Mouse (Mus musculus): ENCODE data around the gene Lonp2.

DNA sequence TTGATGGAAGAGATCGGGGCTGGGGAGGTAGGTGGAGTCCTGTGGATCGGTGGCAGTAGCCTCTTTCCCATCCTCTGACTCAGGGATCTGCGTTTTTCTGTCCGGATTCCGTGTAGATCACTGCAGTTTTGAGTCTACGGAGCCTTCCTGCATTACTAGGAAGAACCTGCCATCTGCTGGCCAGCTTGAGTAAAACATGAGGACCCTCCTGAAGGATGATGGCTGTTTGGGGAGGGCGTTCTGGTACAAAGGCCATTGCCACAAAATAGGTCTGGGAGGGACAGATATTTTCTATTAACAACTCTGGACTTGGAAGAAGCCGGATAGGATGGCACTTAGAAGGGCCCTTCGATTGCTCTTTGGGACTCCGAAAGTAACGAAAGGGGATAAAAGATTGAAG lies 38.7 kb upstream of the Lonp2 start:
- TF ChIP-seq CTCF (IDR thresholded peaks at IDR 0.05; ENCODE audit: low read depth, low read length) (peak; percentile 67), POLR2A (IDR thresholded peaks at IDR 0.05; ENCODE audit: borderline replicate concordance, low read depth, low read length) (no peak)

Measured in bone marrow macrophage, adult 2 months (primary cell).